Mouse (Mus musculus) forebrain, embryonic 16.5 days (tissue): ENCODE results near the gene Acat3. TPM values are rescaled to one million over a fixed set of nuclear protein-coding genes. Genes with fewer than 3 reads are reported as not detected.
A peak's percentile ranks its signal among the peaks of the same experiment; 100 is the strongest.
"Not testable (repeated sequence)": the region's sequence is repeated elsewhere in the genome, so short reads cannot be mapped to it uniquely, and the experiment has no call there.

ENCODE experiments used
- ATAC-seq: fragments of 200-750 bp; cut with Nextera tagmentation; 2 replicates; pipeline ENCODE4 v1.8.0; 2017; ENCODE audit warnings: mild to moderate bottlenecking, moderate library complexity
- H3K27ac ChIP-seq: fragments of 300-500 bp; sonication (generic); 2 replicates; pipeline ENCODE4 v1.5.1; 2014; ENCODE audit warnings: low read length, control low read depth
- H3K27me3 ChIP-seq: fragments of 300-500 bp; sonication (generic); replicated peaks from 2 replicates; pipeline ENCODE4 v1.6.1; 2014; ENCODE audit warnings: low read length; ENCODE audit not compliant: control insufficient read depth, insufficient read depth
- H3K36me3 ChIP-seq: fragments of 300-500 bp; sonication (generic); 2 replicates; pipeline ENCODE4 v1.6.1; 2014; ENCODE audit not compliant: control insufficient read depth, insufficient read depth
- H3K4me1 ChIP-seq: fragments of 300-500 bp; sonication (generic); replicated peaks from 2 replicates; pipeline ENCODE4 v1.6.1; 2014; ENCODE audit warnings: low read length; ENCODE audit not compliant: control insufficient read depth, insufficient read depth
- H3K4me2 ChIP-seq: fragments of 300-500 bp; sonication (generic); 2 replicates; pipeline ENCODE4 v1.6.1; 2014; ENCODE audit warnings: mild to moderate bottlenecking, low read length, control low read depth
- H3K4me3 ChIP-seq: fragments of 300-500 bp; sonication (generic); replicated peaks from 2 replicates; pipeline ENCODE4 v1.5.1; 2014; ENCODE audit warnings: mild to moderate bottlenecking, low read length, control low read depth
- H3K9ac ChIP-seq: fragments of 300-500 bp; sonication (generic); replicated peaks from 2 replicates; pipeline ENCODE4 v1.6.1; 2014; ENCODE audit warnings: low read depth, low read length, control low read depth
- H3K9me3 ChIP-seq: fragments of 300-500 bp; sonication (generic); 2 replicates; pipeline ENCODE4 v1.6.1; 2016; ENCODE audit warnings: low read length; ENCODE audit not compliant: control insufficient read depth
- WGBS: fragments of 180-500 bp; shearing (Covaris S2); extraction: QIAGEN DNeasy Blood & Tissue Kit; methylation state at CpG from one replicate; pipeline ENCODE4 v1.1.7; 2014; 5-methylcytosine and 5-hydroxymethylcytosine counted together
- polyA plus RNA-seq: library from polyadenylated mRNA; unstranded; fragments of >200 nt; fragmentation: Nextera tagmentation; extraction: Ambion mirVana; gene quantifications from 2 replicates; pipeline ENCODE4 v1.2.1, GENCODE M21; 2015

Gene Acat3
- 1.0 and 1.1 TPM in 2 replicates for polyA plus RNA-seq

DNA sequence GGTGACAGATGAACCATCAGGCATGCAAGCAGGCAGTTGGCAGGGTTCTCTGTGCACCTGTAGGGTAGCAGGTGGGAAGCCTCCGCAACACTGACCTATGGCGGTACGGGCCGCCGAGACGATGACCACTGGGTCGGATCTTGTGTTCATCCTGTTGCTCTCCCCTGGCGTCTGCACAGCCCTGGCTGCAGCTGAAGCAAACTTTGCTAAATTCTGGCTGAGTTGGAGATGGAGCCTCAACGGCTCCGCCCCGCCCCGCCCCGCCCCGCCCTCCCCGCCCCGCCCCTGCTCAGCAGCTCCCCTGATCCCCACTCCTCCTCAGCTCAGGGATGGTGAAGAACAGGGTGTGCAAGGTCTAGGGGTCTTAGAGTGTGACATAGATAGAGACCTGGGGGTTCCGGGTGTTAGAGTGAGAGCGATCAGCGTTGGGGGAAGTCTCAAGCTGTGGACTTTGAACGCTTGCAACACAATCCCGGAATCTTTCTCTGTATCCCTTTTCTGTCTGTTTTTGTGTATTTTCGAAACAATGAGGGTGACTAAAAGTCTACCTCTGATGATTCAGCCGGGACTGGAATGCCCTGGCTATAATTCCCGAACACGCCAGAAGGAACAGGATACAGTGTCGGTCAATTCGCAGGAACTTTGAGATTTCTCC is at the start of gene Acat3:
TSS of gene Acat3 (minus strand) at position 450 of the 655 bp plus-strand sequence.
- Histone ChIP-seq H3K4me2 (peak within 1 kb of the TSS; percentile 46), H3K36me3 (peaks cover 20% of the 10 kb centered on the region), H3K9ac (0 out of 2 replicates have a peak within 1 kb of the TSS, but pooled peaks have one; percentile 37), H3K4me3 (peak within 1 kb of the TSS; percentile 26), H3K27me3 (no peaks in the 10 kb centered on the region), H3K4me1 (peaks cover 6% of the 10 kb centered on the region), H3K9me3 (no peaks in the 10 kb centered on the region), H3K27ac (no peak within 1 kb of the TSS)
- 14% methylated on average over 27 of the region's 27 CpGs for WGBS
- peak; percentile 57 for ATAC-seq

DNA sequence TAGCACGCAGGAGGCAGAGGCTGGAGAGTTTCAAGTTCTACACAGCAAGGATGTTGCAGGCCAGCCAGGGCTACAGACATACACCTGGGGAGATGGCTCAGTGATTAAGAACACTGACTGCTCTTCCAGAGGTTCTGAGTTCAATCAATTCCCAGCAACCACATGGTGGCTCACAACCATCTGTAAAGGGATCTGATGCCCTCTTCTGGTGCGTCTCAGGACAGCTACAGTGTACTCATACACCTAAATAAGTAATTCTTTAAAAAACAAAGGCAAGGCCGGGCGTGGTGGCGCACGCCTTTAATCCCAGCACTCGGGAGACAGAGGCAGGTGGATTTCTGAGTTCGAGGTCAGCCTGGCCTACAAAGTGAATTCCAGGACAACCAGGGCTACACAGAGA is 47.7 kb upstream of the Acat3 start:
- not testable (repeated sequence) for H3K9ac ChIP-seq, H3K27me3 ChIP-seq, H3K9me3 ChIP-seq, H3K36me3 ChIP-seq, H3K4me2 ChIP-seq, H3K27ac ChIP-seq, ATAC-seq, H3K4me3 ChIP-seq
- WGBS = 95% methylated on average over 8 of the region's 8 CpGs
- peaks cover 15% of the 10 kb centered on the region for H3K4me1 ChIP-seq

DNA sequence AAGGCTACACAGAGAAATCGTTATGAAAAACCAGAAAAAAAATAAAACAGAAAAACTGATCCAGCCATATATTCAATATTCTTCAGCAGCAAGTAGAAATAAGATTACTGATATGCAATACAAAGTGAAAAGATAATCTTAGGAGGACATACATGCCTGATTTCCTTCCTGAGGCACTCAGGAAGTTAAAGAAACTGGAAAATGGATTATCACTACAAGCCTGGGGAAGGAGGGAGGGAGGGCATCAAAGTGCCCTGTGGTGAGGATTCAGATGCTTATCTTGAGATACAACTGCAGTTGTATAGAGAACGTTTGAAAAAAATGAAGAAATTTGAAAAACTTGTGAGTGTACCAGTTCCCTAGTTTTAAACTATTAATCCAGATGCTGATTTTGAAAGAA is 43.6 kb upstream of the Acat3 start:
- H3K4me2 ChIP-seq = no peak overlapping the region
- no peaks in the 10 kb centered on the region for H3K27me3 ChIP-seq
- peaks cover 6% of the 10 kb centered on the region for H3K4me1 ChIP-seq
- H3K4me3 ChIP-seq = no peak overlapping the region
- no peaks in the 10 kb centered on the region for H3K9me3 ChIP-seq
- no peak for ATAC-seq
- peaks cover 28% of the 10 kb centered on the region for H3K36me3 ChIP-seq
- no peak overlapping the region for H3K9ac ChIP-seq
- WGBS = 80% methylated on average over 2 of the region's 2 CpGs
- H3K27ac ChIP-seq = no peak overlapping the region

DNA sequence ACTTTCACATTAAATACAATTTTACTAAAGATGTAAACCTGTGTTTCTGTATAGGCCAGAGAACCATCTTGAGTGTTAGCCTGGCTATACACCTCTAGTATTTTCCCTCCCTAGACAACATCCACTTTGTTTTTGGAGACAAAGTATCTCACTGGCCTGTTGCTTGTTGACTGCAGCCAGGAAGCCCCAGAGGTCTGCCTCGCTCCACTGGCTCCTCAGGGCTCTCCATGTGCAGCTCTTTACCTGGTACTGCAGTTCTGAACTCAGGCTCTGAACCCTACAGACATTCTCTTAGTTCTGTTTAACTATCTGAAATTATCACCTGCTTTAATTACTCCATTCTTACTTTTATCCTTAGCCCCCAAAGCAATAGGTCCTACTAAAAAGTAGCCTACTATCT is 38.1 kb upstream of the Acat3 start:
- Histone ChIP-seq H3K4me1 (no peaks in the 10 kb centered on the region), H3K9me3 (no peaks in the 10 kb centered on the region), H3K27ac (no peak overlapping the region), H3K27me3 (no peaks in the 10 kb centered on the region), H3K9ac (no peak overlapping the region), H3K36me3 (peaks cover 36% of the 10 kb centered on the region), H3K4me2 (no peak overlapping the region), H3K4me3 (no peak overlapping the region)
- 92% methylated on average over 1 of the region's 1 CpGs for WGBS
- ATAC-seq = no peak

DNA sequence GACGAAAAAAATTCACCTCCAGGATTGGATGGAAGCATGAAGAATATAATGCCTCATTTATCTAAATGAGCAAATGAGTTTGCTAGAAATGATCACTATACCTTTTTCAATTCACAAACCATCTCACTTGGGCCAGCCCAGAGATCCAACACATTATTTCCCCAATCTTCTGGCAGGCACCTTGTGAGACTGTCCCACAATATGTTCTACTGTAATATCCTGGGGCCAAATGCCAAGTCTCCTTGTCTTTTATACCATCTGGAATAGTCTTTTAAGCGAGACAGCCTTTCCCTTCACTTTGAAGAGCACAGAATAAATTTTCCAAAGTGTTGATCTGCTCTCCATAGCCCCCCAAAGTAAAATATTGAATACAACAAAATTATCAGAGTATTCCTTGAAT is 33.5 kb upstream of the Acat3 start:
- H3K9me3 ChIP-seq = no peaks in the 10 kb centered on the region
- no peak overlapping the region for H3K9ac ChIP-seq
- H3K4me1 ChIP-seq = no peaks in the 10 kb centered on the region
- H3K36me3 ChIP-seq = peaks cover 16% of the 10 kb centered on the region
- no peak for ATAC-seq
- no peak overlapping the region for H3K4me2 ChIP-seq
- no peaks in the 10 kb centered on the region for H3K27me3 ChIP-seq
- WGBS = 70% methylated on average over 2 of the region's 2 CpGs
- no peak overlapping the region for H3K27ac ChIP-seq
- H3K4me3 ChIP-seq = no peak overlapping the region

DNA sequence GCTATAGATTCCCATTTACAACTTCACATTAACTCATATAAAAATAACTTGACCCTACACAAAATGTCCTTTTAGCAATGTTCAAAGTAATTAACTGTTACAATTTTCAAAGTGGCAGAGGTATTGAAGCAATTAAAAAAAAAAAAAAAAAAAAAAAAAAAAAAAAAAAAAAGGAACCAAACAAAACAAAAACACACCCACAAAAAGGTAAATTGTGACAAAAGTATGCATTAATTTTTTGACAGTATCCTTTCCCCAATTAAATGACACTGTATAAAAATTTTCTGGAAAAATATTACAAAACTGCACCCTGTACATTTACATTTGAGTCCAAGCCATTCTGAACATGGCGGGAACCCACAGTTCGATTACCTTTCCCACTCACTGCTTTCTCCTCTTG is 26.8 kb upstream of the Acat3 start:
- Histone ChIP-seq H3K4me3 (no peak overlapping the region), H3K27ac (no peak overlapping the region), H3K27me3 (no peaks in the 10 kb centered on the region), H3K4me2 (no peak overlapping the region), H3K9me3 (no peaks in the 10 kb centered on the region), H3K36me3 (peaks cover 13% of the 10 kb centered on the region), H3K9ac (no peak overlapping the region), H3K4me1 (no peaks in the 10 kb centered on the region)
- no peak for ATAC-seq
- 93% methylated on average over 2 of the region's 2 CpGs for WGBS

GRCm38 (mm10) chr17:12963476-12963875 is 23.1 kb upstream of the Acat3 start:
- no peak overlapping the region for H3K27ac ChIP-seq
- H3K4me1 ChIP-seq = peaks cover 6% of the 10 kb centered on the region
- peaks cover 11% of the 10 kb centered on the region for H3K36me3 ChIP-seq
- H3K9ac ChIP-seq = no peak overlapping the region
- ATAC-seq = no peak
- 89% methylated on average over 3 of the region's 3 CpGs for WGBS
- H3K4me2 ChIP-seq = no peak overlapping the region
- no peak overlapping the region for H3K4me3 ChIP-seq
- H3K27me3 ChIP-seq = no peaks in the 10 kb centered on the region
- H3K9me3 ChIP-seq = no peaks in the 10 kb centered on the region

DNA sequence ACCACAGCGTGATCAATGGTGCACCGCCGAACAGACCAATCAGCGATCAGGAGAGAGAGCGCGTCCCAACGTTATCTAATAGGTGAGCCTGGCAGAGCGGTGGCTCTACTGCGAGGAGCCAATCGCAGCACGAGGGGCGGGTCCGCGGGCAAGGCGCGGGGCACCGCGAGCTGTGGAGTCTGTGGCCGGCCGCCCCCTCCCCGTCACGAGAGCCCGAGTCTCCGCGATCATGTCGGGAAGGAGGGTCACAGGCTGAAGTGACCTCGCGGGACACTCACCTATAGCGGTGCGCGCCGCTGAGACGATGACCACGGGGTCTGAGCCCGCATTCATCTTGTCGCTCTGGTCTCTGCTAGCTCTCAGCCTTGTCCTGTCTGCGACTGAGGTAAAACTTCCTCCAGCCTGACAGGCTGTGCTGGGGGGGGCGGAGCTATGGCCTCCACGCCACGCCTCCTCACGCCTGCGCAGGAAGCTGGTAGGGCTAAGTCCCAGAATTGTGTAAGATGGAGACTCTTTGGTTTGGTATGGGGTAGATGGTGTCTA is 20.0 kb upstream of the Acat3 start, which contains the start of gene Acat2:
TSS of gene Acat2 (minus strand) at position 417 of the 543 bp plus-strand sequence.
- no peaks in the 10 kb centered on the region for H3K27me3 ChIP-seq
- peaks cover 8% of the 10 kb centered on the region for H3K4me1 ChIP-seq
- no peaks in the 10 kb centered on the region for H3K9me3 ChIP-seq
- H3K36me3 ChIP-seq = no peaks in the 10 kb centered on the region
- peak within 1 kb of the TSS; percentile 95 for H3K27ac ChIP-seq
- under 1% methylated on average over 42 of the region's 42 CpGs for WGBS
- H3K4me2 ChIP-seq = peak within 1 kb of the TSS; percentile 64
- H3K9ac ChIP-seq = peak within 1 kb of the TSS; percentile 73
- peak; percentile 99 for ATAC-seq
- peak within 1 kb of the TSS; percentile 83 for H3K4me3 ChIP-seq

GRCm38 (mm10) chr17:12959377-12959776 is 19.0 kb upstream of the Acat3 start:
- not testable (repeated sequence) for H3K4me1 ChIP-seq, H3K27me3 ChIP-seq, H3K36me3 ChIP-seq, ATAC-seq, H3K9ac ChIP-seq, H3K27ac ChIP-seq, H3K9me3 ChIP-seq
- H3K4me2 ChIP-seq = peak overlapping the region; percentile 47
- peak overlapping the region; percentile 30 for H3K4me3 ChIP-seq
- WGBS = 22% methylated on average over 1 of the region's 2 CpGs
